Mouse (Mus musculus): ENCODE data around the gene Ttyh3.

GRCm38 (mm10) chr5:140602540-140602939 lies 46.3 kb downstream of the Ttyh3 start:
- no peak for TF ChIP-seq CTCF (IDR thresholded peaks at IDR 0.05)
- TF ChIP-seq EP300 (IDR thresholded peaks at IDR 0.05) = no peak

All from lung, postnatal 0 days (tissue).